Mouse (Mus musculus) spleen, postnatal 0 days (tissue): ENCODE data around the gene Naip5. TPM values are rescaled to one million over a fixed set of nuclear protein-coding genes. Genes with fewer than 3 reads are reported as not detected.

ENCODE experiments used
- polyA plus RNA-seq: library from polyadenylated mRNA; unstranded; fragments of >200 nt; fragmentation: Nextera tagmentation; extraction: Ambion mirVana; gene quantifications from 2 replicates; pipeline ENCODE4 v1.2.1, GENCODE M21; 2015

Gene Naip5
- 1.7 and 1.9 TPM in 2 replicates for polyA plus RNA-seq

GRCm38 (mm10) chr13:100246223-100246622, at the start of gene Naip5:
TSS of gene Naip5 (minus strand) at chr13:100246323.

GRCm38 (mm10) chr13:100201659-100202333, 44.3 kb downstream of the Naip5 start, which contains the start of gene Naip2:
TSS of gene Naip2 (minus strand) at chr13:100202092.

Other genes with a start within 250 kb of the Naip5 start
- 7.6 and 8.2 TPM in 2 replicates for gene Mccc2, start 230.7 kb downstream of the Naip5 start, polyA plus RNA-seq
- gene Bdp1, start 142.3 kb downstream of the Naip5 start, polyA plus RNA-seq = 21.0 and 23.2 TPM in 2 replicates
- 31.5 and 39.7 TPM in 2 replicates for gene Serf1, start 138.3 kb downstream of the Naip5 start, polyA plus RNA-seq
- 30.5 and 31.6 TPM in 2 replicates for gene Smn1, start 121.5 kb downstream of the Naip5 start, polyA plus RNA-seq
- 2.8 and 3.6 TPM in 2 replicates for gene Naip2, start 44.2 kb downstream of the Naip5 start, polyA plus RNA-seq
- gene Naip6, start 71.4 kb upstream of the Naip5 start, polyA plus RNA-seq = 0.95 and 1.4 TPM in 2 replicates
- gene Naip1, start 206.5 kb upstream of the Naip5 start, polyA plus RNA-seq = not detected in 2 replicates
- 39.6 and 41.1 TPM in 2 replicates for gene Gtf2h2, start 246.3 kb upstream of the Naip5 start, polyA plus RNA-seq